Mouse (Mus musculus): ENCODE data around the gene Ern2. TPM values are rescaled to one million over a fixed set of nuclear protein-coding genes. Genes with fewer than 3 reads are reported as not detected.

The Ern2 gene
- polyA plus RNA-seq, 1 experiment from 2014 or later = 0.07 TPM

- Histone ChIP-seq H3K4me3 (ENCODE audit: low read depth, low read length) (no peak overlapping the region), H3K36me3 (ENCODE audit: control insufficient read depth, insufficient read depth, low read length) (no peaks in the 10 kb centered on the region), H3K27ac (replicated peaks; ENCODE audit: low read depth, low read length) (no peak overlapping the region), H3K9ac (ENCODE audit: low read depth, low read length) (no peak overlapping the region), H3K4me2 (ENCODE audit: low read depth, low read length) (no peak overlapping the region), H3K9me3 (ENCODE audit: control insufficient read depth, low read length) (no peaks in the 10 kb centered on the region), H3K27me3 (replicated peaks; ENCODE audit: control insufficient read depth, insufficient read depth, low read length) (no peaks in the 10 kb centered on the region), H3K4me1 (ENCODE audit: control insufficient read depth, insufficient read depth, low read length) (no peaks in the 10 kb centered on the region)
- no peak for ATAC-seq (ENCODE audit: low read depth)
- WGBS = 77% methylated on average over 2 of the region's 2 CpGs
- DNase-seq (ENCODE audit: low spot score) = no peak
Observed at GRCm38 (mm10) chr7:122206121-122206520, 20.1 kb upstream of the Ern2 start.

GRCm38 (mm10) chr7:122203936-122204335, 17.9 kb upstream of the Ern2 start:
- Histone ChIP-seq H3K4me3 (ENCODE audit: low read depth, low read length) (no peak overlapping the region), H3K36me3 (ENCODE audit: control insufficient read depth, insufficient read depth, low read length) (no peaks in the 10 kb centered on the region), H3K27ac (replicated peaks; ENCODE audit: low read depth, low read length) (no peak overlapping the region), H3K4me2 (ENCODE audit: low read depth, low read length) (no peak overlapping the region), H3K9ac (ENCODE audit: low read depth, low read length) (no peak overlapping the region), H3K27me3 (replicated peaks; ENCODE audit: control insufficient read depth, insufficient read depth, low read length) (no peaks in the 10 kb centered on the region), H3K4me1 (ENCODE audit: control insufficient read depth, insufficient read depth, low read length) (no peaks in the 10 kb centered on the region), H3K9me3 (ENCODE audit: control insufficient read depth, low read length) (no peaks in the 10 kb centered on the region)
- no peak for DNase-seq (ENCODE audit: low spot score)
- no peak for ATAC-seq (ENCODE audit: low read depth)
- 55% methylated on average over 2 of the region's 2 CpGs for WGBS

- Histone ChIP-seq H3K9me3 (ENCODE audit: control insufficient read depth, low read length) (0 out of 2 replicates have a peak, but pooled peaks cover 5% of the 10 kb centered on the region), H3K27ac (replicated peaks; ENCODE audit: low read depth, low read length) (no peak overlapping the region), H3K27me3 (replicated peaks; ENCODE audit: control insufficient read depth, insufficient read depth, low read length) (no peaks in the 10 kb centered on the region), H3K4me3 (ENCODE audit: low read depth, low read length) (no peak overlapping the region), H3K4me2 (ENCODE audit: low read depth, low read length) (no peak overlapping the region), H3K9ac (ENCODE audit: low read depth, low read length) (no peak overlapping the region), H3K36me3 (ENCODE audit: control insufficient read depth, insufficient read depth, low read length) (no peaks in the 10 kb centered on the region), H3K4me1 (ENCODE audit: control insufficient read depth, insufficient read depth, low read length) (no peaks in the 10 kb centered on the region)
- WGBS = 25% methylated on average over 5 of the region's 5 CpGs
- ATAC-seq (ENCODE audit: low read depth) = no peak
- peak; percentile 23 for DNase-seq (ENCODE audit: low spot score)
Observed at GRCm38 (mm10) chr7:122199296-122199695, 13.3 kb upstream of the Ern2 start.

GRCm38 (mm10) chr7:122197306-122197705, 11.3 kb upstream of the Ern2 start:
- Histone ChIP-seq H3K27ac (replicated peaks; ENCODE audit: low read depth, low read length) (no peak overlapping the region), H3K9ac (ENCODE audit: low read depth, low read length) (no peak overlapping the region), H3K36me3 (ENCODE audit: control insufficient read depth, insufficient read depth, low read length) (no peaks in the 10 kb centered on the region), H3K4me3 (ENCODE audit: low read depth, low read length) (no peak overlapping the region), H3K4me2 (ENCODE audit: low read depth, low read length) (no peak overlapping the region), H3K4me1 (ENCODE audit: control insufficient read depth, insufficient read depth, low read length) (no peaks in the 10 kb centered on the region), H3K9me3 (ENCODE audit: control insufficient read depth, low read length) (0 out of 2 replicates have a peak, but pooled peaks cover 5% of the 10 kb centered on the region), H3K27me3 (replicated peaks; ENCODE audit: control insufficient read depth, insufficient read depth, low read length) (no peaks in the 10 kb centered on the region)
- WGBS = 32% methylated on average over 4 of the region's 4 CpGs
- ATAC-seq (ENCODE audit: low read depth) = no peak
- peak; percentile 21 for DNase-seq (ENCODE audit: low spot score)

GRCm38 (mm10) chr7:122196771-122197170, 10.8 kb upstream of the Ern2 start:
- Histone ChIP-seq H3K27me3 (replicated peaks; ENCODE audit: control insufficient read depth, insufficient read depth, low read length) (no peaks in the 10 kb centered on the region), H3K9me3 (ENCODE audit: control insufficient read depth, low read length) (0 out of 2 replicates have a peak, but pooled peaks cover 5% of the 10 kb centered on the region), H3K4me2 (ENCODE audit: low read depth, low read length) (no peak overlapping the region), H3K27ac (replicated peaks; ENCODE audit: low read depth, low read length) (no peak overlapping the region), H3K4me3 (ENCODE audit: low read depth, low read length) (no peak overlapping the region), H3K36me3 (ENCODE audit: control insufficient read depth, insufficient read depth, low read length) (no peaks in the 10 kb centered on the region), H3K4me1 (ENCODE audit: control insufficient read depth, insufficient read depth, low read length) (no peaks in the 10 kb centered on the region), H3K9ac (ENCODE audit: low read depth, low read length) (no peak overlapping the region)
- DNase-seq (ENCODE audit: low spot score) (no peak), ATAC-seq (ENCODE audit: low read depth) (no peak)
- WGBS = 90% methylated on average over 9 of the region's 9 CpGs

GRCm38 (mm10) chr7:122193919-122194318, 7.9 kb upstream of the Ern2 start:
- DNase-seq (ENCODE audit: low spot score) (no peak), ATAC-seq (ENCODE audit: low read depth) (no peak)
- H3K4me1 ChIP-seq (ENCODE audit: control insufficient read depth, insufficient read depth, low read length) = no peaks in the 10 kb centered on the region
- H3K27ac ChIP-seq (replicated peaks; ENCODE audit: low read depth, low read length) = no peak overlapping the region
- H3K4me2 ChIP-seq (ENCODE audit: low read depth, low read length) = no peak overlapping the region
- H3K27me3 ChIP-seq (replicated peaks; ENCODE audit: control insufficient read depth, insufficient read depth, low read length) = no peaks in the 10 kb centered on the region
- H3K4me3 ChIP-seq (ENCODE audit: low read depth, low read length) = no peak overlapping the region
- H3K9me3 ChIP-seq (ENCODE audit: control insufficient read depth, low read length) = 0 out of 2 replicates have a peak, but pooled peaks cover 5% of the 10 kb centered on the region
- H3K36me3 ChIP-seq (ENCODE audit: control insufficient read depth, insufficient read depth, low read length) = no peaks in the 10 kb centered on the region
- H3K9ac ChIP-seq (ENCODE audit: low read depth, low read length) = no peak overlapping the region

GRCm38 (mm10) chr7:122191097-122191496, 5.1 kb upstream of the Ern2 start:
- Histone ChIP-seq H3K4me1 (ENCODE audit: control insufficient read depth, insufficient read depth, low read length) (no peaks in the 10 kb centered on the region), H3K4me2 (ENCODE audit: low read depth, low read length) (no peak overlapping the region), H3K36me3 (ENCODE audit: control insufficient read depth, insufficient read depth, low read length) (no peaks in the 10 kb centered on the region), H3K4me3 (ENCODE audit: low read depth, low read length) (no peak overlapping the region), H3K27ac (replicated peaks; ENCODE audit: low read depth, low read length) (no peak overlapping the region), H3K9ac (ENCODE audit: low read depth, low read length) (no peak overlapping the region), H3K27me3 (replicated peaks; ENCODE audit: control insufficient read depth, insufficient read depth, low read length) (no peaks in the 10 kb centered on the region), H3K9me3 (ENCODE audit: control insufficient read depth, low read length) (0 out of 2 replicates have a peak, but pooled peaks cover 5% of the 10 kb centered on the region)
- DNase-seq (ENCODE audit: low spot score) (no peak), ATAC-seq (ENCODE audit: low read depth) (no peak)
- 56% methylated on average over 10 of the region's 10 CpGs for WGBS

GRCm38 (mm10) chr7:122189484-122189883, 3.5 kb upstream of the Ern2 start:
- Histone ChIP-seq H3K4me1 (ENCODE audit: control insufficient read depth, insufficient read depth, low read length) (peaks cover 3% of the 10 kb centered on the region; the same call in 1 of the 2 replicates), H3K9ac (ENCODE audit: low read depth, low read length) (no peak overlapping the region), H3K4me3 (ENCODE audit: low read depth, low read length) (no peak overlapping the region), H3K27me3 (replicated peaks; ENCODE audit: control insufficient read depth, insufficient read depth, low read length) (no peaks in the 10 kb centered on the region), H3K27ac (replicated peaks; ENCODE audit: low read depth, low read length) (no peak overlapping the region), H3K4me2 (ENCODE audit: low read depth, low read length) (no peak overlapping the region), H3K36me3 (ENCODE audit: control insufficient read depth, insufficient read depth, low read length) (no peaks in the 10 kb centered on the region), H3K9me3 (ENCODE audit: control insufficient read depth, low read length) (no peaks in the 10 kb centered on the region)
- 35% methylated on average over 7 of the region's 7 CpGs for WGBS
- ATAC-seq (ENCODE audit: low read depth) (no peak), DNase-seq (ENCODE audit: low spot score) (peak; percentile 35)

GRCm38 (mm10) chr7:122184569-122184968, 1.4 kb downstream of the Ern2 start:
- Histone ChIP-seq H3K27me3 (replicated peaks; ENCODE audit: control insufficient read depth, insufficient read depth, low read length) (no peaks in the 10 kb centered on the region), H3K4me1 (ENCODE audit: control insufficient read depth, insufficient read depth, low read length) (peaks cover 3% of the 10 kb centered on the region; the same call in 1 of the 2 replicates), H3K4me3 (ENCODE audit: low read depth, low read length) (no peak overlapping the region), H3K4me2 (ENCODE audit: low read depth, low read length) (no peak overlapping the region), H3K9ac (ENCODE audit: low read depth, low read length) (no peak overlapping the region), H3K27ac (replicated peaks; ENCODE audit: low read depth, low read length) (no peak overlapping the region), H3K36me3 (ENCODE audit: control insufficient read depth, insufficient read depth, low read length) (no peaks in the 10 kb centered on the region), H3K9me3 (ENCODE audit: control insufficient read depth, low read length) (no peaks in the 10 kb centered on the region)
- DNase-seq (ENCODE audit: low spot score) (no peak), ATAC-seq (ENCODE audit: low read depth) (no peak)
- WGBS = 63% methylated on average over 5 of the region's 5 CpGs
